Mouse (Mus musculus): ENCODE measurements around the gene Vmn2r116.
"Not testable (repeated sequence)": the region's sequence is repeated elsewhere in the genome, so short reads cannot be mapped to it uniquely, and the experiment has no call there.

Gene Vmn2r116

DNA sequence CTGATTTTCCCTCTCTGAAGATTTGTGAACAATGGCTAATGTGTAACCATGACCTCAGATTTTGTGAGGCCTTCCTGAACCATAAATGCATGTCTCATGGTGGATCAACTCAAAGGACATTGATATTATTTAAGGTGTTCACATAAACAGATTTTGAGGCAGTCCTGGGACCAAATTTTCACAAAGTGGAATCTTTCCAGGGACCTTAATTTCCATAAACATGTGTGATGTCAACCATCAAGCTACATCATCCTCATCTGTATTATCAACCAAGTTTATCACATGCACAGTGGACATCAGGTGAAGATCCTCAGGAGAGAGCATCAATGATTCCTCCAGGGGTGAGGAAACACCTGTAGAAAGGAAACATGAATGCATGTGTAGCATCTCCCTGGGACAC lies at the start of gene Vmn2r116:
Vmn2r116 (plus strand) TSS at position 301 of the 400 bp plus-strand sequence.
- in situ Hi-C loops (cut with MboI; ENCODE audit: low pct_unique_long_range_greater_than_20kb in 1 of 2, low sequenced_read_pairs in 2 of 2, unreplicated experiment in 1 of 2) = not testable (repeated sequence)

DNA sequence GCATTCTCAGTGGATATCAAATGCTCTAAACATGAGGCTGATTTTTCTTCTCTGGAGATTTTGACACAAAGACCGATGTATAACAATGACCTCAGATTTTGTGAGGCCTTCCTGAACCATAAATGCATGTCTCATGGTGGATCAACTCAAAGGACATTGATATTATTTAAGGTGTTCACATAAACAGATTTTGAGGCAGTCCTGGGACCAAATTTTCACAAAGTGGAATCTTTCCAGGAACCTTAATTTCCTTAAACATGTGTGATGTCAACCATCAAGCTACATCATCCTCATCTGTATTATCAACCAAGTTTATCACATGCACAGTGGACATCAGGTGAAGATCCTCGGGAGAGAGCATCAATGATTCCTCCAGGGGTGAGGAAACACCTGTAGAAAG lies 41.0 kb upstream of the Vmn2r116 start, which contains the start of gene Vmn2r115:
Vmn2r115 (plus strand) TSS at position 301 of the 400 bp plus-strand sequence.
- in situ Hi-C loops (cut with MboI; ENCODE audit: low pct_unique_long_range_greater_than_20kb in 1 of 2, low sequenced_read_pairs in 2 of 2, unreplicated experiment in 1 of 2) = not testable (repeated sequence)

GRCm38 (mm10) chr17:23351644-23352043 lies 32.8 kb upstream of the Vmn2r116 start:
- in situ Hi-C loops (cut with MboI; ENCODE audit: low pct_unique_long_range_greater_than_20kb in 1 of 2, low sequenced_read_pairs in 2 of 2, unreplicated experiment in 1 of 2) = no loop called here

DNA sequence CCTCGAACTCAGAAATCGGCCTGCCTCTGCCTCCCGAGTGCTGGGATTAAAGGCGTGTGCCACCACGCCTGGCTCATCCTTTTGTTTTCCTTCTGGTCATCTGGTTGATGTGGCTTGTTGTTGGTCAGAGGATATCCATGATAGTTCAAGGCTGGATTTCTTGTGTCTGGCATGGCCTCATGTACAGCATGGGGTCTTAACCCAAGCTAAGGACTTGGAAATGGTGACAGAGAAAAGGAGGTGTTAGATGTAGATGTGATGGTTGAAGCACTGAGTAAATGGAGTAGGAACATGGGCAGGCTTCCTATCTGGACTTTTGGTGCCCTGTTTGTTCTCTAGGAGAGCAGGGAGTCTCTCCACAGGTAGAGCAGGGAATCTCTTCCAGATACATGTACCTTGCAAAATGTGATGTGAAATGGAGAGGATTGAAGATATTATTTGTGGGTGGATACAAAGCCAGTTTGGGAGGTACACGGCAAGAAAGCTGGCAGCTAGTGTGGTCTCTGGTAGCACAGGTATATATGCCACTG lies 48.8 kb downstream of the Vmn2r116 start:
- in situ Hi-C loops (cut with MboI; ENCODE audit: low pct_unique_long_range_greater_than_20kb in 1 of 2, low sequenced_read_pairs in 2 of 2, unreplicated experiment in 1 of 2) = loop anchor here in 1 of 2 experiments (10.0 kb wide), 1 partner anchor 82 kb away; no protein-coding TSS in a partner anchor

Data from mouse embryonic stem cell (cell line).